Mouse (Mus musculus) T-cell, adult 2 months (primary cell): ENCODE results near the gene Dmrtc2.
A peak's percentile ranks its signal among the peaks of the same experiment; 100 is the strongest.

Experiments used
- DNase-seq: peaks from one replicate; pipeline ENCODE4 v3.0.0; 2022; ENCODE audit warnings: low spot score

Gene Dmrtc2

GRCm38 (mm10) chr7:24902264-24902629 lies 32.4 kb downstream of the Dmrtc2 start:
- DNase-seq, result no peak

GRCm38 (mm10) chr7:24902630-24903443 lies 33.0 kb downstream of the Dmrtc2 start, which contains the start of gene Arhgef1:
TSS of gene Arhgef1 (plus strand) at chr7:24902912.
- peak; percentile 68 for DNase-seq

GRCm38 (mm10) chr7:24903444-24903825 lies 33.6 kb downstream of the Dmrtc2 start:
- no peak for DNase-seq

GRCm38 (mm10) chr7:24904070-24904483 lies 34.2 kb downstream of the Dmrtc2 start:
- peak; percentile 96 for DNase-seq

- peak; percentile 68 for DNase-seq
Measured at GRCm38 (mm10) chr7:24904936-24905335, 35.1 kb downstream of the Dmrtc2 start.

- no peak for DNase-seq
Measured at GRCm38 (mm10) chr7:24906551-24906950, 36.7 kb downstream of the Dmrtc2 start.

- DNase-seq, result peak; percentile 91
Measured at GRCm38 (mm10) chr7:24907211-24907748, 37.4 kb downstream of the Dmrtc2 start.

GRCm38 (mm10) chr7:24912480-24912879 lies 42.6 kb downstream of the Dmrtc2 start:
- no peak for DNase-seq

- no peak for DNase-seq
Measured at GRCm38 (mm10) chr7:24918763-24919323, 49.0 kb downstream of the Dmrtc2 start.

GRCm38 (mm10) chr7:24919728-24920127 lies 49.9 kb downstream of the Dmrtc2 start:
- no peak for DNase-seq
